9 mouse cellular contexts compared by ENCODE assay signal in genomic region chr10:128703895-128704294, GRCm38 (mm10). TPM values are rescaled to one million over a fixed set of nuclear protein-coding genes. Genes with fewer than 3 reads are reported as not detected.
DNase-seq lines count a peak whose midpoint lies in the region; ATAC-seq and TF ChIP-seq lines count a peak whose summit lies in the region.
"Had no signal": no experiment of that assay in that cellular context is flagged by ENCODE, and none has a peak within 500 bp of the region (broad histone marks: within the 10 kb centered on the region; RNA-seq: fewer than 3 reads in every experiment).

TSS of gene Pmel (plus strand) at chr10:128704195.

- 19% methylated on average over 4 of the region's 4 CpGs for WGBS in heart, embryonic 14.5 days
- WGBS in hindbrain, embryonic 11.5 days: 29% methylated on average over 4 of the region's 4 CpGs
- 32% methylated on average over 4 of the region's 4 CpGs for WGBS in midbrain, embryonic 11.5 days

- peak within 1 kb of the TSS; percentile 87 to 97 for H3K27ac ChIP-seq in heart, embryonic 14.5 days (replicated peaks in 1 of 2; ENCODE audit: control insufficient read depth in 1 of 2, insufficient read depth in 1 of 2, low read depth in 2 of 2, low read length in 2 of 2)
- peak within 1 kb of the TSS; percentile 60 for H3K27ac ChIP-seq in hindbrain, embryonic 11.5 days (ENCODE audit: low read depth, low read length)
- peak within 1 kb of the TSS; percentile 81 for H3K27ac ChIP-seq in midbrain, embryonic 11.5 days (ENCODE audit: low read depth, low read length)

- no peaks in the 10 kb centered on the region for H3K9me3 ChIP-seq in heart, embryonic 14.5 days (ENCODE audit: control insufficient read depth, low read length)
- H3K9me3 ChIP-seq in G1E (replicated peaks): no peaks in the 10 kb centered on the region
- H3K9me3 ChIP-seq in hindbrain, embryonic 11.5 days (ENCODE audit: control insufficient read depth, low read length): no peaks in the 10 kb centered on the region
- no peaks in the 10 kb centered on the region for H3K9me3 ChIP-seq in midbrain, embryonic 11.5 days (ENCODE audit: control insufficient read depth, low read length)

- TF ChIP-seq CTCF in G1E (IDR thresholded peaks at IDR 0.05; ENCODE audit: low read depth, low read length): no peak

- no peak for ATAC-seq in heart, embryonic 14.5 days (ENCODE audit: insufficient number of reproducible peaks, insufficient read depth, low FRiP score, low read depth)
- ATAC-seq in G1E (ENCODE audit: extremely low read depth, insufficient number of reproducible peaks, low FRiP score, poor library complexity, severe bottlenecking): no peak
- no peak; the same call in 1 of the 2 replicates for ATAC-seq in hindbrain, embryonic 11.5 days (ENCODE audit: low FRiP score)
- ATAC-seq in midbrain, embryonic 11.5 days (ENCODE audit: low FRiP score): no peak
- no peak for ATAC-seq in granulocyte monocyte progenitor cell, adult 5-6 weeks (replicated peaks; ENCODE audit: poor library complexity, severe bottlenecking)
- no peak for ATAC-seq in CD4-positive, CD25-positive, alpha-beta regulatory T cell, adult 4 months

- no peaks in the 10 kb centered on the region for H3K27me3 ChIP-seq in heart, embryonic 14.5 days (ENCODE audit: control insufficient read depth, insufficient read depth, low read length)
- no peaks in the 10 kb centered on the region for H3K27me3 ChIP-seq in G1E (ENCODE audit: insufficient read depth, low read length)
- no peaks in the 10 kb centered on the region for H3K27me3 ChIP-seq in hindbrain, embryonic 11.5 days (ENCODE audit: control insufficient read depth, insufficient read depth, low read length)
- no peaks in the 10 kb centered on the region for H3K27me3 ChIP-seq in midbrain, embryonic 11.5 days (ENCODE audit: control insufficient read depth, insufficient read depth, low read length)

- peaks cover 45% of the 10 kb centered on the region for H3K36me3 ChIP-seq in heart, embryonic 14.5 days (ENCODE audit: control insufficient read depth, insufficient read depth, low read length)
- peaks cover 47% of the 10 kb centered on the region for H3K36me3 ChIP-seq in G1E (replicated peaks)
- H3K36me3 ChIP-seq in hindbrain, embryonic 11.5 days (ENCODE audit: control insufficient read depth, insufficient read depth, low read length): 0 out of 2 replicates have a peak, but pooled peaks cover 2% of the 10 kb centered on the region
- H3K36me3 ChIP-seq in midbrain, embryonic 11.5 days (ENCODE audit: control insufficient read depth, insufficient read depth, low read length): peaks cover 6% of the 10 kb centered on the region

- peaks cover 12 to 29% of the 10 kb centered on the region in 2 experiments for H3K4me1 ChIP-seq in heart, embryonic 14.5 days (ENCODE audit: control insufficient read depth in 2 of 2, insufficient read depth in 2 of 2, low read length in 2 of 2)
- H3K4me1 ChIP-seq in G1E (ENCODE audit: insufficient read depth, low read depth, low read length): peaks cover 51% of the 10 kb centered on the region
- H3K4me1 ChIP-seq in hindbrain, embryonic 11.5 days (replicated peaks; ENCODE audit: control insufficient read depth, insufficient read depth, low read length): no peaks in the 10 kb centered on the region
- peaks cover 11% of the 10 kb centered on the region for H3K4me1 ChIP-seq in midbrain, embryonic 11.5 days (ENCODE audit: control insufficient read depth, insufficient read depth, low read length)

- intact Hi-C loops in heart, postnatal 10 days (cut with DNase I): loop anchor here (2.0 kb wide), 1 partner anchor 41 kb away; the partner anchor contains the start of gene Dgka

- H3K4me3 ChIP-seq in heart, embryonic 14.5 days (ENCODE audit: control insufficient read depth in 1 of 2, insufficient read depth in 1 of 2, low read depth in 1 of 2, low read length in 2 of 2): peak within 1 kb of the TSS; percentile 69 to 77
- H3K4me3 ChIP-seq in G1E (ENCODE audit: low read depth, low read length): peak within 1 kb of the TSS; percentile 86
- H3K4me3 ChIP-seq in hindbrain, embryonic 11.5 days (ENCODE audit: low read depth, low read length): peak within 1 kb of the TSS; percentile 73
- peak within 1 kb of the TSS; percentile 81 for H3K4me3 ChIP-seq in midbrain, embryonic 11.5 days (ENCODE audit: low read depth, low read length)

- H3K9ac ChIP-seq in heart, embryonic 14.5 days (ENCODE audit: low read length): peak within 1 kb of the TSS; percentile 89
- peak within 1 kb of the TSS; percentile 63 for H3K9ac ChIP-seq in hindbrain, embryonic 11.5 days (ENCODE audit: low read depth, low read length)
- peak within 1 kb of the TSS; percentile 82 for H3K9ac ChIP-seq in midbrain, embryonic 11.5 days (ENCODE audit: low read length)

- DNase-seq in heart, postnatal 10 days: no peak
- DNase-seq in G1E (ENCODE audit: low spot score): peak; percentile 24
- no peak for DNase-seq in hindbrain, embryonic 11.5 days (ENCODE audit: low spot score)
- no peak for DNase-seq in midbrain, embryonic 11.5 days (ENCODE audit: low spot score, missing footprints)
- no peak for DNase-seq in thymus, postnatal 10 days (ENCODE audit: low spot score in 2 of 2)

- peak within 1 kb of the TSS; percentile 68 for H3K4me2 ChIP-seq in heart, embryonic 14.5 days (ENCODE audit: low read length)
- peak within 1 kb of the TSS; percentile 82 for H3K4me2 ChIP-seq in hindbrain, embryonic 11.5 days (replicated peaks; ENCODE audit: low read depth, low read length)
- peak within 1 kb of the TSS; percentile 59 for H3K4me2 ChIP-seq in midbrain, embryonic 11.5 days

RNA-seq across cellular contexts. Expression of gene Pmel, which starts in this region (rescaled TPM):
- polyA plus RNA-seq in heart, embryonic 14.5 days (2014; fragmentation: Nextera tagmentation; extraction: Ambion mirVana): 3.6 and 4.7 TPM in 2 replicates
- total RNA-seq in heart, postnatal 10 days (2021): 1 to 10 TPM; 2.1 to 2.2 TPM
- total RNA-seq in G1E (2014; fragmentation: Nextera tagmentation) (0.58 and 2.4 TPM in 2 replicates), G1E (2017) (0.76 and 1.0 TPM in 2 replicates)
- polyA plus RNA-seq in G1E (2012): 0.05 and 0.06 TPM in 2 replicates
- polyA plus RNA-seq in hindbrain, embryonic 11.5 days (2014; fragmentation: Nextera tagmentation; extraction: Ambion mirVana): 4.5 and 5.8 TPM in 2 replicates
- 2.2 and 3.1 TPM in 2 replicates for polyA plus RNA-seq in midbrain, embryonic 11.5 days (2014; fragmentation: Nextera tagmentation; extraction: Ambion mirVana)
- 0.28 and 2.6 TPM in 2 replicates for total RNA-seq in granulocyte monocyte progenitor cell, adult 5-6 weeks (2014; fragmentation: Nextera tagmentation)
- total RNA-seq in granulocyte monocyte progenitor cell, adult 5-6 weeks (2017): 0.52 and 1.6 TPM in 2 replicates
- polyA plus RNA-seq in CD4-positive, CD25-positive, alpha-beta regulatory T cell, adult 4 months (2017; shearing (Covaris generic)): 1 to 10 TPM; 4.8 TPM
- total RNA-seq: gastrocnemius, adult 18-20 months had no signal
